Mouse (Mus musculus): ENCODE measurements around the gene Serpinb9g.
"Not testable (repeated sequence)": the region's sequence is repeated elsewhere in the genome, so short reads cannot be mapped to it uniquely, and the experiment has no call there.

Serpinb9g gene

GRCm38 (mm10) chr13:33484490-33484889, at the start of gene Serpinb9g:
Gene Serpinb9g (plus strand): TSS chr13:33484790.
- DNase-seq, result not testable (repeated sequence)

GRCm38 (mm10) chr13:33483872-33484271, 718 bp upstream of the Serpinb9g start:
- DNase-seq, result not testable (repeated sequence)

- DNase-seq, result no peak
Measured at GRCm38 (mm10) chr13:33524629-33525028, 40.0 kb downstream of the Serpinb9g start.

- DNase-seq, result no peak
Measured at GRCm38 (mm10) chr13:33532814-33533213, 48.2 kb downstream of the Serpinb9g start.

Measured in thymus, postnatal 25 days (tissue).